Mouse (Mus musculus) lung, adult 2 months (tissue): ENCODE measurements around the gene Sardh. TPM values are rescaled to one million over a fixed set of nuclear protein-coding genes. Genes with fewer than 3 reads are reported as not detected.

Experiments
- DNase-seq: peaks from one replicate; pipeline ENCODE4 v3.0.0; 2022
- H3K4me1 ChIP-seq: fragments of 200-500 bp; 2 replicates; pipeline ENCODE4 v1.6.1; 2011; ENCODE audit warnings: low read length; ENCODE audit not compliant: control insufficient read depth, insufficient read depth
- H3K4me3 ChIP-seq: fragments of 200-500 bp; replicated peaks from 2 replicates; pipeline ENCODE3; 2011; ENCODE audit warnings: low read depth, mild to moderate bottlenecking, control low read depth, low read length; ENCODE audit errors: extremely low read depth
- CTCF ChIP-seq: fragments of 200-500 bp; IDR thresholded peaks from 2 replicates; pipeline ENCODE4 v1.5.1; 2011; ENCODE audit warnings: mild to moderate bottlenecking, low read length, control low read depth; ENCODE audit not compliant: insufficient read depth
- POLR2A ChIP-seq: fragments of 200-500 bp; IDR thresholded peaks from 2 replicates; pipeline ENCODE4 v1.6.1; 2011; ENCODE audit warnings: low read depth, mild to moderate bottlenecking, control low read depth, low read length, borderline replicate concordance; ENCODE audit errors: extremely low read depth
- whole genome bisulfite sequencing: fragments of 180-500 bp; shearing (Covaris S2); methylation state at CpG from one replicate; pipeline ENCODE4 v1.1.7; 2018; 5-methylcytosine and 5-hydroxymethylcytosine counted together
- polyA plus RNA-seq: library from polyadenylated mRNA; depleted of rRNA; stranded (reverse); fragments of >200 nt; gene quantifications from 2 replicates; pipeline ENCODE4 v1.2.3, GENCODE M21; 2012

Sardh gene
- polyA plus RNA-seq, 1 experiment = 16.7 TPM

DNA sequence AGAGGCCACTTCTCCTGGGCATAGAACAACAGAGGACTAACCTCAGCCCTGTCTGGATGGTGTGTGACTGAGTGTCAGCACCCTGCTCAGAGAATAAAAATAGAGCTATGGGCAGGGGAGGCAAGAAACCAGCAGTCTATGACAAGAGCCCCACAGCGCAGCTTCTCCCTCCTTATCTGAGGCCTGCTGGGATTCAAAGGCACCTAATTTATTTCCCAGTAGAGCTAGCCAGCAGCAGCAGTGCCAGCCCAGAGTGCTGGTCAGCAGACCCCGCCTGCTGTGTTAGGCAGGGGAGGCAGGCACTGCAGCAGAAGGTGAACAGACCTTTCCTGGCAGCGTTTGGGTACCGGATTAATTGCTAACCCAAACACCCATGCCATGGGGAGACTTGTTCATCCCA is 66.2 kb downstream of the Sardh start:
- no peak for TF ChIP-seq CTCF
- TF ChIP-seq POLR2A = no peak
- WGBS = 51% methylated on average over 4 of the region's 4 CpGs
- DNase-seq = no peak
- no peak overlapping the region for H3K4me3 ChIP-seq
- no peaks in the 10 kb centered on the region for H3K4me1 ChIP-seq

DNA sequence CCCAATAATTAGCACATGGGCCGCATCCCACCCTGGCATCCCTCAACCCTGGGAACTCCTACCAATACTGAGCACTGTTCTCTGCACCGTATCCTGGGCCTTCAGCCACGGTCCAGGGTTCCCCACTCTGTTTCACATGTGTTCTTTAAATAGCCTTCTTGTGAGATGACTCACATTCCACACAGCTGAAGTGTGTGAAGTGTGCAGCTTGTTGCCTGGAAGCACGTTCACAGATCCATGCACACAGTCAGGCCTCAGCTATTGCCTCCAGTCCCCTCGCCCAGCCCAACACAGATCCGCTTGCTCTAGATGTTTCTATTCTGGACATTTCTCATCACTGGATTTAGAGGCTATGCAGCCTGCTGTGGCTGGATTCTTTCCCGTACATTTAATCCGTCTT is 69.0 kb downstream of the Sardh start:
- H3K4me1 ChIP-seq = no peaks in the 10 kb centered on the region
- no peak for DNase-seq
- WGBS = 56% methylated on average over 8 of the region's 8 CpGs
- no peak for TF ChIP-seq CTCF
- TF ChIP-seq POLR2A = no peak
- H3K4me3 ChIP-seq = no peak overlapping the region

DNA sequence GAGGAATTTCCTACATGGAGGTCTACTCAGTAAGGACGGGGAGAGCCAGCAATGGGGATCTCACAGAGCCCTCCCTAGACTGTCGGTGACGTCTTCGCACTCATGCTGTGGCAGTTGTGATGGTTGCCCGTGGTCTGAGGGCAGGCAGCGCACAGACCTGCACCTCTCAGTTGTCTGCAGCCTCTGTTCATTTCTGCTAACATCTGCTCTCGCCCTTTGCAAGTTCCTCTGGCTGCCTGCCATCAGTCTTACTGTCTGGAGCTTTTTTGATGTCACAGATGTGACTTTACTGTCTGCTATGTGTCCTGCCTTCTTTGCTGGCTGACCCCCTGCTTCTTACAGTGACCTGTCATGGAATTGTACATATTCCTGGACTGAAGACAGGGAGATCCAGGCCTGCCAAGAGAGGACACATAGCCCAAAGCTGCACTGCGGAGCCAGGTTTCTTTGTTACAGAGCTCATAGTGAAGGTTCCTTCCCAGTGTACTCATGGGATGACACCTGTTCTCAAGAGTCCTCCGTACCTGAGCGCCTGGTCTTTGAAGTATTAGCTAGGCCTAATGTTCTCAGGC is 72.4 kb downstream of the Sardh start:
- WGBS = 58% methylated on average over 10 of the region's 10 CpGs
- Histone ChIP-seq H3K4me1 (no peaks in the 10 kb centered on the region), H3K4me3 (no peak overlapping the region)
- TF ChIP-seq CTCF (no peak), POLR2A (no peak)
- no peak for DNase-seq

DNA sequence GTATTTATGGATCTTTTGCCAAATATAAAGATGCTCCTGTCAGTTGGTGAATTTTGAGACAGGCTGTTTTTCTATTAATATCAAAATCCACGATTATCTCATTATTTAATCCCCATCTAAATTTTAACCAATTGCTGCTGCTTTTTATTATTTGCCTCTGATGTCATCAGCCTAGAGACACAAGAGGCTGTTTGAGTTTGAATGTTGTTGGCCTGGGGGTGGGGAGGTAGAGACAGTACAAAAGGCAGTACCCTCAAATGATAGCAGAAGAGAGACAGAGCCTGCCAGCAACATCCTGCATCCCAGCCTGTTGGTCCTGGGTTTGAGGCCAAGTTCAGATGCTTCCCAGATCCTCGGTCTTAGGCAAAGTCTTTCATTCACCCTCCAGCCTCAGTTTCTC is 73.9 kb downstream of the Sardh start:
- no peaks in the 10 kb centered on the region for H3K4me1 ChIP-seq
- no peak for DNase-seq
- H3K4me3 ChIP-seq = no peak overlapping the region
- 69% methylated on average over 2 of the region's 2 CpGs for WGBS
- TF ChIP-seq CTCF = no peak
- TF ChIP-seq POLR2A = no peak

DNA sequence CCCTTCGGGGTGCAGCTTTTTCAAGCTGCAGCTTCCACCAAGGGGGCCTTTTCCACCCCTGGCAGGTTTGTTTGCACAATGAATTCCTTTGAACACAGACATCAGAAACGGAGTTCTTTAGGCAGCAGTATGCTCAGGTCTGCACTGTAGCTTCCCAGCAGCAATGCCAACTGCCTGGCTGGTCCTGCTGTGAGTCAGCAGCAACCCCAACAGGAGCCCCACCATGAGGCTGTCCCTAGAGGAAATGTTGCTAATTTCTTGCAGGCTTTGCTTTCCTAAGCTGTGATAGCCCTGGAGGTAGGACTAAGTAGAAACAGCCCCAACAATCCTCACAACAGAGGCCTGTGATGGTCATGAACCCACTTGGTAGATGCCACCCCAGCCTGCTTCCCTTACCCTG is 81.1 kb downstream of the Sardh start:
- Histone ChIP-seq H3K4me3 (no peak overlapping the region), H3K4me1 (no peaks in the 10 kb centered on the region)
- 18% methylated on average over 2 of the region's 2 CpGs for WGBS
- TF ChIP-seq CTCF (no peak), POLR2A (no peak)
- DNase-seq = no peak

DNA sequence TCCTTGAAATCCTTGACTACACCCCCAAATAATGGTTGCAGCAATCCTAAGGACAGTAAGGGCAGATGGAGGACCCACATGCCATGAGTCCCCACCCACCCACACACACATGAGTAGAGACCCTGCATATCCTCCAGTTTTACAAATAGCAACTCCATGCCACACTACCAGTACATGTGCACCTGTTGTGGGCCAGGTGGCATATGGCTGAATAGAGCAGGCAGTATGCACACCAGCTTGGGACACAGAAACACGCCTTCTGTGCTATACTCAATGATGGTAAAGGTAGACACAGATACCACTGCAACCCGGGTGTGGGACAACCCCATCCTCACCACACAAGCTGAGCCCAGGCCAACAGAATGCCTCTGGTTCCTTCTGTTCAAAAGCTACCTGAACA is 82.1 kb downstream of the Sardh start:
- no peak for TF ChIP-seq POLR2A
- TF ChIP-seq CTCF = no peak
- H3K4me3 ChIP-seq = no peak overlapping the region
- DNase-seq = no peak
- 66% methylated on average over 2 of the region's 2 CpGs for WGBS
- H3K4me1 ChIP-seq = no peaks in the 10 kb centered on the region

DNA sequence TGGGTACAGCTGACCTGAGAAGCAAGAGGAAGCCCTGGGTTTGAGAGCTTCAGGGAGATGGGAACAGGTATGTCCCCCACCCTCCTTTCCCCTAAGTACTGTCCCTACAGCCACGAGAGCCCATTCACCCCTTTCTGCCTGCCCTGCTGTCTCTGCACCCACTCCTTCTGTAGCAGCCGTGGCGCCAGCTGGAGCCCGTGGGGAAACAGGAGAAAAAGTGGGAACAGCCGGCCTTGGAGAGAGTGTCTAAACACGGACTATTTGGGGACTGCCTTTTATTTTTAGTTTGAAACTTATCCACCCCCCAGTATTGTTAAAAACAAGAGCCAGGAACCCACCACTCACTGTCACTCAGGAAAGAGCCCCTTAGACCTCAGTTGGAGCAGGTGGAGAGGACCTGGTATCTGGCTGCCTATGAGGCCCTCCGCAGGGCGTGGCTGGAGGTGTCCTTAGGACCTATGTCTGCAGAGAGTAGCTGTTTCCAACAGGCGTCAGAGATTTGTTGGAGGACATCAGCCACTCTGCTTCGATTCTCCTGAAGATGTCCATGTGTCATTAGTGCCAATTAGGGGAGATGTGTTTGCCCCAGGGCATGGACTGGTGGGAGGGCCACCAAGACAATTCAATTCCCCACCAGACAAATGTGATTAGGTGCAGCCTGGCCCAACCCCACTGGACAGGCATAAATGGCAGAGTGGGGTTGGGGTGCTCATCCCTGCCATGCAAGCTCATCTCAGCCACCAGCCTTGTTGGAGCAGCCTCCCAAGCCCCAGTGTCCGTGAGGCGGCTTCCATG is 83.1 kb downstream of the Sardh start, which contains the start of gene Dbh:
Dbh (plus strand) TSS at position 438 of the 795 bp plus-strand sequence.
- no peak for DNase-seq
- H3K4me3 ChIP-seq = no peak within 1 kb of the TSS
- TF ChIP-seq CTCF (no peak), POLR2A (no peak)
- 82% methylated on average over 12 of the region's 12 CpGs for WGBS
- no peaks in the 10 kb centered on the region for H3K4me1 ChIP-seq

DNA sequence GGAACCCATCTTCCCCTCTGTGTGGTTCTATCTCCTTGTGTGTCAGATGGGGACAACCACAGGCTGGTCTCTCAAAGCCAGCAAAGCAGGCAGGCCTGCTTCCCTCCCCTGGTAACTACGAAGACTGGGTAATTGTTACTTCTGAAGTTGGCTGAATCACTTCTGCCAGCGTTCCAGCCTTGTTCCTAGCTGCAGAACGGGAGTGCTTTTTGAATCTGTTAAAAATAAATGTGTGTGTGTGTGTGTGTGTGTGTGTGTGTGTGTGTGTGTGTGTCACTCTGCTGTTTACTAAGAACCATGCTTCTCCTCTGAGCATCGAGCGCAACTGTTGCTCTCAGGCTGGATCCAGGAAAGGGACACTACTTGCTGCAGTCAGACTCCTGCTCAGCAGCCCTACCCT is 84.3 kb downstream of the Sardh start:
- no peak for DNase-seq
- TF ChIP-seq CTCF = no peak
- Histone ChIP-seq H3K4me1 (no peaks in the 10 kb centered on the region), H3K4me3 (no peak overlapping the region)
- WGBS = 48% methylated on average over 5 of the region's 5 CpGs

DNA sequence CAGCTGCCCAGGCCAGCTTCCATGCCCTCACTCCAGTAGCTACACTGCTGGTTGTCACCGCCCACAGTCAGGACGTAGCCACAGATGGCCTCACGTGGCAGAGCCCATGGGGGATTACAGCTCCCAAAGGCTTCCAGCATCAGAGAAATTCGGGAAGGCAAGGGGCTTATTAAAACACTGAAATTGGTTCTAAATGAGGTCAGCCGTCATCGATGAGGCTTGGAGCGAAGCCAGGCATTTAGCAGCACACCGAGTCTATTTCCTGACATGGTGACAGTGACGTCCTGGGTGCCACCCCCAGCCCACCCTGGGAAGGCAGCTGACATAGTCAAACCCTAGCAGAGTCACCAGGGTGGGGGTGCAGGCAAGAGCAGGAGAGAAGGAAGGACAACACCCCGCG is 85.5 kb downstream of the Sardh start:
- 57% methylated on average over 11 of the region's 11 CpGs for WGBS
- no peak for TF ChIP-seq POLR2A
- no peak for TF ChIP-seq CTCF
- DNase-seq = no peak
- Histone ChIP-seq H3K4me3 (no peak overlapping the region), H3K4me1 (no peaks in the 10 kb centered on the region)

DNA sequence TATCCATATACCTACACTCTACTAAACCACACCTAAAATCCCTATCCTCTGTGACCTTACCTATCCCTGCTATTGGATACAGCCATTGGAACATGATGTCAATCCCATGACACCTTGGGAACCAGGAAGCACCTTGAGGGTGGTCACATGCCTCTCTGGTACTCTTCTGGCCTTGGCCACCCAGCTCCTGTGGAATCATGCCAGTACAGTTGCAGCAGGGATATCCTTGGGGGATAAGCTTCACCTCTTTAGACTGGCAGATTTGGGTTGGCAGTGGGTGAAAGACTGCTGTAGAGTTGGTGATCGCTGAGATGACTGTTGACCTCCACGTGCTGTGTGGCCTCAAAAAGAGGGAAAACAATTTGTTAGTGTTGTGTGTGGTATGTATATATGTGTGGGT is 86.6 kb downstream of the Sardh start:
- WGBS = 78% methylated on average over 2 of the region's 2 CpGs
- H3K4me3 ChIP-seq = no peak overlapping the region
- TF ChIP-seq CTCF (no peak), POLR2A (no peak)
- DNase-seq = no peak
- H3K4me1 ChIP-seq = no peaks in the 10 kb centered on the region
